Mouse (Mus musculus) midbrain, embryonic 10.5 days (tissue): ENCODE measurements around the gene Hist1h2be. TPM values are rescaled to one million over a fixed set of nuclear protein-coding genes. Genes with fewer than 3 reads are reported as not detected.
"Not testable (repeated sequence)": the region's sequence is repeated elsewhere in the genome, so short reads cannot be mapped to it uniquely, and the experiment has no call there.

ENCODE experiments used
- DNase-seq: peaks from one replicate; pipeline ENCODE4 v3.0.0-alpha.2; 2017; ENCODE audit warnings: low spot score
- H3K27ac ChIP-seq: fragments of 300-500 bp; sonication (generic); replicated peaks from 2 replicates; pipeline ENCODE4 v1.5.1; 2016; ENCODE audit warnings: mild to moderate bottlenecking
- H3K27me3 ChIP-seq: fragments of 300-500 bp; sonication (generic); 2 replicates; pipeline ENCODE4 v1.6.1; 2016; ENCODE audit warnings: low read depth, mild to moderate bottlenecking; ENCODE audit not compliant: poor library complexity, severe bottlenecking
- H3K36me3 ChIP-seq: fragments of 300-500 bp; sonication (generic); 2 replicates; pipeline ENCODE4 v1.6.1; 2016; ENCODE audit warnings: mild to moderate bottlenecking, moderate library complexity
- H3K4me1 ChIP-seq: fragments of 300-500 bp; sonication (generic); 2 replicates; pipeline ENCODE4 v1.6.1; 2016
- H3K4me3 ChIP-seq: fragments of 300-500 bp; sonication (generic); 2 replicates; pipeline ENCODE4 v1.5.1; 2016; ENCODE audit warnings: mild to moderate bottlenecking, moderate library complexity
- H3K9me3 ChIP-seq: fragments of 300-500 bp; sonication (generic); replicated peaks from 2 replicates; pipeline ENCODE4 v1.6.1; 2016; ENCODE audit warnings: mild to moderate bottlenecking
- WGBS: fragments of 180-500 bp; shearing (Covaris S2); methylation state at CpG from one replicate; pipeline ENCODE4 v1.1.7; 2016; 5-methylcytosine and 5-hydroxymethylcytosine counted together
- polyA plus RNA-seq: library from polyadenylated mRNA; unstranded; fragments of >200 nt; fragmentation: Nextera tagmentation; extraction: Ambion mirVana; gene quantifications from 2 replicates; pipeline ENCODE4 v1.2.1, GENCODE M21; 2016

Hist1h2be gene
- polyA plus RNA-seq = 3.1 and 3.2 TPM in 2 replicates

DNA sequence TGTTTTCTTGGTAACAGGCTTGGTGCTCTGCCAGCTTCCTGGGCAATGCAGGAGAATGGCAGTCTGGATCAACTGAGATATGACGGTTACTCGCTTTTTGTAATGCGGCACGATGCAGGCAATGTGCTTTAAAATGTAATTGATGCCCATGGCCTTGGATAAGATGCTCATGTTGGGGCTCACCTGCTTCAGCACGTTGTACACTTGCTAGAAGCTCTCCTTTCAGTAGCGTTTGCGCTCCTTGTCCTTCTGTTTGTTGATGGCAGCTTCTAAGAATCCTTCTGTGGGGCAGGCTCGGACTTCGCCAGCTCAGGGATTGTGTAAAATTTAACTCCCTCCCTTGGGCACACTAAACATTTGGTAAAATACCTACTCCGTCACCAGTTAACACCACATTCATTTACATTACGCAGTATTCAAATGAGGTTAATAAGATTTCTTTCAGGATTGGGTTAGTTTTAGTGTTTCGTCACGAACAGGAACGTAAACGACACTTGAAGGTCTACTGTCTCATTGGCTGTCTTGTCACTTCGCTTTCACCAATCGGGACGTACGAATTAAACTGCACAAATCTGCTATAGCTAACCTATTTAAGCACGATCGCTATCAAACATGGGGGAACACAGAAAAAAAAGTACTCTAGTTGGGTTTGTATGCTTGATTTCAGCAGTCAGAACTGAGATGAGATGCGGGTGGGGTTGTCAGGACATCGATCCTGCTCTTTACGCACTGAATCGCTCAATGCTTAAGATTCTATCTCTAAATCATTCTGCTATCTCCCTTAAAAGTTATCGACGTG, at the start of gene Hist1h2be:
Gene Hist1h2be, minus strand, starts transcription at position 392 of the 799 bp plus-strand sequence.
- whole genome bisulfite sequencing = 2% methylated on average over 27 of the region's 27 CpGs
- H3K9me3 ChIP-seq = no peaks in the 10 kb centered on the region
- H3K4me3 ChIP-seq = peak within 1 kb of the TSS; percentile 70
- no peaks in the 10 kb centered on the region for H3K36me3 ChIP-seq
- H3K4me1 ChIP-seq = peaks cover 20% of the 10 kb centered on the region
- peak; percentile 69 for DNase-seq
- H3K27me3 ChIP-seq = peaks cover 13% of the 10 kb centered on the region
- peak within 1 kb of the TSS; percentile 96 for H3K27ac ChIP-seq

DNA sequence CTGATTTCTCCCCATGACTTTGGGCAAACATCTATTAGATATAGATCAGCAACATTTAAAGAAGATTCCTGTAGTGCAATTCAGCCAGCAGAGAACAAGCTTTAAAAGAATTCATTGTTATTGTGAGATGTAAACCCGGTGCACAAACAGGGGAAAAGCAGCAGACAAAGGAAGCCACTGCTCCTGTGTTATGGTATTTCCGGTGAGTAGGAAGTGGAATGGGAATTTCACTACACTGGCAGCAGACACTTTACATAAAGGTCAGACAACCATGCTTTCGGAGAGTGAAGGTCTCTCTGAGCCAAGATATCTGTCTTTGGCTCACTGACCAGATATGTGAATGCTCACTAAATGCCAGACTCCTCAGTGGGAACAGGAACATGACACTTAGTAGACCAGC, 41.6 kb upstream of the Hist1h2be start:
- no peaks in the 10 kb centered on the region for H3K4me1 ChIP-seq
- no peak overlapping the region for H3K4me3 ChIP-seq
- no peak overlapping the region for H3K27ac ChIP-seq
- no peaks in the 10 kb centered on the region for H3K9me3 ChIP-seq
- 78% methylated on average over 3 of the region's 3 CpGs for WGBS
- DNase-seq = no peak
- no peaks in the 10 kb centered on the region for H3K36me3 ChIP-seq
- no peaks in the 10 kb centered on the region for H3K27me3 ChIP-seq

DNA sequence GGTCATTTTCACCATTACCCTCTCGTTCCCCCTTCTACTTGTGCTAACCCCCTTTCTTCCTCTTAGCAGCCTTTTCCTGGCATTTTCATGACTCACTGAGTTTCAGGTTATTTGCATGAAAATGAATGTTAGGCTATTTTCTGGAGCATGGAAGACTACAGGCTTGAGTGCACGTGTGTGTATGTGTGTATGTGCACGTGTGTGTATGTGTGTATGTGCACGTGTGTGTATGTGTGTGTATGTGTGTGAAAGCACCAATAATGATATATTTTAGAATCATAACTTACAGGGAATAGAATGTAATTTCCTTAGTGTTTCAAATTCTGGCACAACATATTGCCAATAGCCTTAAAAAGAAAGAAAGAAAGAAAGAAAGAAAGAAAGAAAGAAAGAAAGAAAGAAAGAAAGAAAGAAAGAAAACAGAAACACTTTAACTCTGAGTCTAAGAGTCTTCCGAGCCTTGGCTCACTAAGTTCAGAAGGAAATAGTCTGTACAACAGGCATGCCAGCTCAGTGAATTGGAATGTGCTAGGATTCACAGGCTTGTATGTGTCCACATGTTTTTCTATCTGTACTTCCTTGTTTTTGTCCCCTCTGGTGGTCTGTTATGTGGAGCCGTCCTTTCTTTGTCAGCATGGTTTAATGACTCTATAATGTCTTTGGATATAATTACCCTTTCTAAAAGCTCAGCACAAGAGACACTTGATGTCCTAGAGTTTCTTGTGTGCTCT, 38.9 kb upstream of the Hist1h2be start:
- no peaks in the 10 kb centered on the region for H3K4me1 ChIP-seq
- H3K27me3 ChIP-seq = no peaks in the 10 kb centered on the region
- DNase-seq = no peak
- H3K4me3 ChIP-seq = no peak overlapping the region
- no peak overlapping the region for H3K27ac ChIP-seq
- no peaks in the 10 kb centered on the region for H3K9me3 ChIP-seq
- WGBS = 83% methylated on average over 6 of the region's 6 CpGs
- no peaks in the 10 kb centered on the region for H3K36me3 ChIP-seq

DNA sequence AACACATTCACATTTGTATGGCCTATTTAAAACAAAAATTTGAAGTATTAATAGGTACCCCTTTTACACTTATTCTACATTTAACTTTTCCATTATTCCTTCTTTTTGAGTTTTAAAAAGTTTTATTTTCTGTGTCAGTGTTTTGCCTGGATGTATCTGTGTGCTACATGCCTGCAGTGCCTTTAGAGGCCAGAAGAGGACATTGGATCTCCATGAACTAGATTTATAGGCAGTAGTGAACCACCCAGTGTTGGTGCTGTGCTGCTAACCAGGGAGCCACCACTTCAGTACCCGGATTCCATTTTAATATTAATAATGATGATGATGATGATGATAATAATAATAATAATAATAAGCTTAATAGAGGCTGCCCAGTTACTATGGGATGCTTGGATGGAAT, 9.7 kb upstream of the Hist1h2be start:
- DNase-seq = no peak
- H3K4me1 ChIP-seq = peaks cover 5% of the 10 kb centered on the region; the same call in 1 of the 2 replicates
- WGBS = 37% methylated on average over 1 of the region's 1 CpGs
- no peak overlapping the region for H3K4me3 ChIP-seq
- no peak overlapping the region for H3K27ac ChIP-seq
- H3K36me3 ChIP-seq = no peaks in the 10 kb centered on the region
- H3K27me3 ChIP-seq = peaks cover 21% of the 10 kb centered on the region
- H3K9me3 ChIP-seq = no peaks in the 10 kb centered on the region

DNA sequence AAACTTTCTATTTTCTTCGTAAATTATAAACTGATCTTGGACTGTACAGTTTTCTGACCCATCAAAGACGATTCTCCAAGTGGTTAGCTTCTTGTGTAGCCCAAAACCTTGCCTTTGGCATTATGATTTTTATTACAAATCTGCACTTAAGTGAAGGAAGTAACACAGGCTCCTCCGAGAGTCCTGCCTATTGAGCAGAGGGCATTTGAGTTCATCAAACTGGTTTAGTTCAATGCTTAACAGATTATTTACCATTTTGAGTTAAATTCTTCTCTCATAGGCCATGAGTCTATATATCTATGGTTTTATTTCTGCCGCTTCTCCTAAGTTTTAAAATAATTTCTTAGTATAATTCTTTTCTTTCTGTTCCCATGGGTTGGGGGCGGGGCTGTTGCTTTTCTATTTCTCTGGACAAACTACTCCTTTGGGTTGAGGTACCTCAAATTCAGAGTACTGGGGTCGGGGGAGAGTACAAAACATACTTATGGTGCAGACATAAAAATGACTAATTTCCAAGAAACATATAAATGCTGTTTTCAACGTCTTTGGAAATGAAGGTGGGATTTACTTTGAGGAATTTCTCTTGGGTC, 2.0 kb upstream of the Hist1h2be start:
- peak overlapping the region; percentile 70 for H3K4me3 ChIP-seq
- peak overlapping the region; percentile 96 for H3K27ac ChIP-seq
- H3K27me3 ChIP-seq = peaks cover 23% of the 10 kb centered on the region
- H3K36me3 ChIP-seq = no peaks in the 10 kb centered on the region
- H3K9me3 ChIP-seq = no peaks in the 10 kb centered on the region
- 30% methylated on average over 7 of the region's 7 CpGs for WGBS
- DNase-seq = no peak
- H3K4me1 ChIP-seq = peaks cover 22% of the 10 kb centered on the region

DNA sequence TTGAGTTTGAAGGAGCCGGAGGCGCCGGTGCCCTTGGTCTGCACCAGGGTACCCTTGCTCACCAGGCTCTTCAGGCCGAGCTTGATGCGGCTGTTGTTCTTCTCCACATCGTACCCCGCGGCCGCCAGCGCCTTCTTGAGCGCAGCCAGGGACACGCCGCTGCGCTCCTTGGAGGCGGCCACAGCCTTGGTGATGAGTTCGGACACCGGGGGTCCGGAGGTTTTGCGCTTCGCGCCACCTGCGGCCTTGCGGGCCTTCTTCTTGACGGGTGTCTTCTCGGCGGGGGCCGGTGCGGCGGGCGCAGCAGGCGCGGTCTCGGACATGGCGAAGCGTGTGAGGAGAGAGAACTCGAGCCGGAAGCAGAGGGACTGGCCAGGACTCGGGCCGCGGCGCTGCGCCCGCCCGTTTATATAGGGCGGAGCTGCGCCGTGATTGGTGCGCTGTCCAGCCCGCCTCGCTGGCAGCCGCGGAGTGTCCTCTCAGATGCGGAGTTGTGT, 1.3 kb upstream of the Hist1h2be start, which contains the start of gene Hist1h1e:
Gene Hist1h1e, minus strand, starts transcription at position 384 of the 497 bp plus-strand sequence.
- WGBS = under 1% methylated on average over 53 of the region's 53 CpGs
- Histone ChIP-seq H3K27ac (peak within 1 kb of the TSS; percentile 96), H3K27me3 (peaks cover 23% of the 10 kb centered on the region), H3K4me3 (peak within 1 kb of the TSS; percentile 70), H3K4me1 (peaks cover 20% of the 10 kb centered on the region)
- peak; percentile 91 for DNase-seq
- H3K36me3 ChIP-seq, H3K9me3 ChIP-seq: not testable (repeated sequence)

DNA sequence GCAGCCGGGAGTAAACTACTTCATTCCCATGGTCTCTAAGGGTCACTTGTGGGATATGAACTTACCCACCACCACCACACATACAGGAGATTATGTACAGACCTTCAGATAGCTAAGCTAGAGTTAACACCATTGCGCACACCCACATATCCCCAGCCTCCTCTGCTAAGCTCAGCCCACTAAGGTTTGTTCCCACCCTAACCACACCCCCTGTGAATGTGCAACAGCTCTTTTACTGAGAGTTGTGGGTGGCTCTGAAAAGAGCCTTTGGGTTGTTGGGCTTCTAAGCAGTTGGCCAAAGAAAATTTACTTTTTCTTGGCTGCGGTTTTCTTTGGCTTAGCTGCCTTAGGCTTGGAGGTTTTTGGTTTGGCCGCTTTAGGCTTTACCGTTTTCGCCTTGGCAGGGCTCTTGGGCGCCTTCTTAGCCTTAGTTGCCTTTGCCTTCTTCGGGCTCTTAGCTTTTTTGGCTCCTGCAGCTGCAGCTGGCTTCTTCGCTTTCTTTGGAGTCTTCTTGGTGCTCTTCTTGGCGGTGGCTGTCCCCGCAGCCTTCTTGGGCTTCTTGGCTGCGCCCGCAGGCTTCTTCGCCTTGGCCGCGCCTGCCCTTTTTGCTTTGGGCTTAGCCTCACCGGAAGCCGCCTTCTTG, 729 bp upstream of the Hist1h2be start:
- Histone ChIP-seq H3K27ac (peak overlapping the region; percentile 96), H3K36me3 (no peaks in the 10 kb centered on the region), H3K4me1 (peaks cover 20% of the 10 kb centered on the region), H3K4me3 (peak overlapping the region; percentile 70), H3K27me3 (peaks cover 20% of the 10 kb centered on the region), H3K9me3 (no peaks in the 10 kb centered on the region)
- under 1% methylated on average over 18 of the region's 18 CpGs for WGBS
- DNase-seq = peak; percentile 68

DNA sequence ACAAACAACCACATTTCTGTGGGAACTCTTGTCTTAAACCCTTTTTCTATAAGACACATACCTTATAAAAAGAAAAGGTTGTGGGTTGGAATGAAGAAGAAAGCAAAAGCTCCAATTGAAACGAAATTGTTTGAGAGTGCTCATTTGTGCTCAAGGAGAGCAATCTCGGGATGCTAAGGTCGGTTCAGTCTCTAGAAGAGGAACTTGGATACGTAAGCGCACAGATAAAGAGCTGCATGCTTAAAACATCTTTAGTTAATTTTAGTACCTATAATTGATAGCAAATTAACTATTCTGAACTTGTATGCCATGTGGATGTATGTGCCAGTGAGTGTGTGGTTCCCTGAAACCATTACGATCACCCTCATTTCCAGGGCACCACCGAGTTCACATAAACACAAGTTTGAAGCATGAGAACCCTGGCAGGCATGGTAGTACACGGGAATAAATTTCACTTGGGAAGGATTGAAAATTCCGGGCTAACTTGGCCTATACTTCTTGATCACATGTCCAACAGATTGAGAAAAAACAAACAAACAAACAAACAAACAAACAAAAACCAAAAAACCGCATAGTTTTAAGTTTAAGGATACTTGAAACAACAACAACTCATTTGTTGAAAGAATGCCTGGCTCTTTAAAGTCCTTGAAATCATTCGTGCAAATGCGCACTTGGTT, 730 bp downstream of the Hist1h2be start:
- no peaks in the 10 kb centered on the region for H3K36me3 ChIP-seq
- peak overlapping the region; percentile 70 for H3K4me3 ChIP-seq
- peaks cover 20% of the 10 kb centered on the region for H3K4me1 ChIP-seq
- peaks cover 6% of the 10 kb centered on the region for H3K27me3 ChIP-seq
- DNase-seq = peak; percentile 16
- H3K27ac ChIP-seq = peak overlapping the region; percentile 96
- no peaks in the 10 kb centered on the region for H3K9me3 ChIP-seq
- WGBS = 59% methylated on average over 12 of the region's 12 CpGs

- 89% methylated on average over 3 of the region's 3 CpGs for WGBS
- Histone ChIP-seq H3K9me3 (no peaks in the 10 kb centered on the region), H3K27ac (no peak overlapping the region), H3K4me1 (no peaks in the 10 kb centered on the region), H3K27me3 (no peaks in the 10 kb centered on the region), H3K4me3 (no peak overlapping the region), H3K36me3 (no peaks in the 10 kb centered on the region)
- DNase-seq = no peak
Observed at GRCm38 (mm10) chr13:23611638-23612037, 9.3 kb downstream of the Hist1h2be start.

GRCm38 (mm10) chr13:23610393-23610792, 10.5 kb downstream of the Hist1h2be start:
- Histone ChIP-seq H3K4me3 (no peak overlapping the region), H3K27me3 (no peaks in the 10 kb centered on the region), H3K4me1 (no peaks in the 10 kb centered on the region), H3K9me3 (no peaks in the 10 kb centered on the region), H3K36me3 (no peaks in the 10 kb centered on the region), H3K27ac (no peak overlapping the region)
- WGBS = 72% methylated on average over 2 of the region's 2 CpGs
- no peak for DNase-seq

DNA sequence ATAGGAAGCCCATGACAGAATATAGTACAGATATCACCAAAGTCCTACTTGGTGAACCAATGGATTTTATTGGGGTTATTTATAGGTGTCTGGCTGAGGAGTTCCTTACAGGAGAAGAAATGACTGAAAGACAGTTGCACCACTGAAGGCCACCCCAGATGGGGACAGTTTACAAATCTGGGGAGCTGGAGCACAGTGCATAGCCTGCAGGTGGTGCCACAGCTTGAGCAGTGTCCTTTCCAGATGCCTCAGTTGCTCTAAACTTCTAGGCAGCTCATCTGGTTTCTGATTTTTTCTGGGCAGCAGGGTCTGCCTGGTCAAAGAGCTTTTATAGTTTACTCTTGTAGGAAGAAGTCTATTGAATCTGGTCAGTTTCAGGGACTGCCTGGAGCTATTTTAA, 11.1 kb downstream of the Hist1h2be start:
- Histone ChIP-seq H3K27me3 (no peaks in the 10 kb centered on the region), H3K27ac (no peak overlapping the region), H3K36me3 (no peaks in the 10 kb centered on the region), H3K4me3 (no peak overlapping the region), H3K4me1 (no peaks in the 10 kb centered on the region), H3K9me3 (no peaks in the 10 kb centered on the region)
- DNase-seq = no peak

DNA sequence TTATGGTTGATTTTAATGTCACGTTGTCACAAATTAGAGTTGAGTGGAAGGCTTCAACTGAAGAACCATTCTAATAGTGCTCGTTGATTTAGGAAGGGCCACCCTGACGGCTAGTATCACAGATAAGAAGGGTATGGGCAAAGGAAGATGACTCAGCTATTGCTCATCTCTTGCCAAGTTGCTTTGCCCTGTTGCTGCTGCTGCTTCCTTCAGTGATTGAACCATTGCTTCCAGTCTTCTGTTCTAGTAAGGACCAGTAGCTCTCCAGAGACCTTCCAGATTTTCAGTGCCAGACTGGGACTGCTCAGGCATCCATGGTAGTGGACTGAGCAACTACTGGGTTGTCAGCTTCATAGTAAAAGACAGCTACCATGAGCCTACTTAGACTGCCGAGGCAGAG, 11.7 kb downstream of the Hist1h2be start:
- no peak overlapping the region for H3K27ac ChIP-seq
- no peaks in the 10 kb centered on the region for H3K4me1 ChIP-seq
- no peaks in the 10 kb centered on the region for H3K27me3 ChIP-seq
- no peak for DNase-seq
- 89% methylated on average over 4 of the region's 4 CpGs for WGBS
- H3K4me3 ChIP-seq = no peak overlapping the region
- H3K36me3 ChIP-seq = no peaks in the 10 kb centered on the region
- no peaks in the 10 kb centered on the region for H3K9me3 ChIP-seq
